Mouse (Mus musculus) stomach, postnatal 0 days (tissue): ENCODE data around the gene Fntb.

ENCODE experiments used
- CTCF ChIP-seq: IDR thresholded peaks from 2 replicates; pipeline ENCODE4 v1.5.1; 2016; ENCODE audit warnings: antibody characterized with exemption, low read depth, mild to moderate bottlenecking, moderate library complexity
- EP300 ChIP-seq: optimal IDR thresholded peaks from 2 replicates; pipeline ENCODE3; 2016; ENCODE audit warnings: antibody characterized with exemption

DNA sequence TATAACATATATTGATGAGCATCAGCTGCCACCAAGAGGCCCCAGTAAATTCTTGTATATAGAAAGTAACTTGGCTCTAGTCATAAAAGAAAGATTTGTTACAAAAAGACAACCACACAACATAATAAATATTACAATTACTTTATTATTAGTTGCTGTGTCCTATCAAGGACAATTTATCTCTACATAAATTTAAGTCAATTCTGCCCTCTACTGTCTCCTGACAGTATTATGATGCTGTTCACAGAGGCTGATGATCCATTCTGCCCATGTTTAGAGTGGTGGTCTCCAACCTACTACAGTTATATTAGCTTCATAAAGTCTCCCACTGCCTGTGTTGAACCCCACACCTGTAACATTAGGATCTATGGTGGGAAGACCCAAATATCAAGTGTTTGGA is 44.8 kb upstream of the Fntb start:
- TF ChIP-seq CTCF, result peak; percentile 65
- TF ChIP-seq EP300, result no peak
